Mouse (Mus musculus): ENCODE measurements around the gene Tex35. TPM values are rescaled to one million over a fixed set of nuclear protein-coding genes. Genes with fewer than 3 reads are reported as not detected.

Gene Tex35
- polyA plus RNA-seq, 1 experiment, result 0.15 TPM

DNA sequence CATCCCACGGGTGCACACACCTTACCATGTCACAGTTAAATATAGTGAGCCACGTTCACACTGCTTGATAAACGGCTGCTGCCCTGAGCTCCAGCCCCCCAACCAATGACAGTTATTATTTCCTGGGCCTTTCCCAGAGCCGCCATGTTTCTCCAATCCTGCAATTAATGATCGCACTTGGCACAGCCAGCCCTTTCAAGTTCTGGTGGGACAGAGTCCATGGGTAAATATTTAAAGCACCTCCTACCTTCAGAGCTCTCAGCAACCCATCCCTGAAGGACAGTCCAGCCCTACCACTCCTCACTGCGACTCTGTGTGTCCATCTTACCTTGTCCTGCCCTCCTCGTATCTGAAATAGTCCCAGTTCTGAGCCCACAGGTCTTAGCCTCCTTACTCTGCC lies 28.4 kb downstream of the Tex35 start:
- DNase-seq (ENCODE audit: low read depth), result no peak
- TF ChIP-seq CTCF (IDR thresholded peaks at IDR 0.05; ENCODE audit: borderline replicate concordance, extremely low read depth, insufficient read depth, insufficient read length) (no peak), POLR2A (IDR thresholded peaks at IDR 0.05; ENCODE audit: borderline replicate concordance, extremely low read depth, insufficient read depth, insufficient read length, poor library complexity, severe bottlenecking) (no peak)

DNA sequence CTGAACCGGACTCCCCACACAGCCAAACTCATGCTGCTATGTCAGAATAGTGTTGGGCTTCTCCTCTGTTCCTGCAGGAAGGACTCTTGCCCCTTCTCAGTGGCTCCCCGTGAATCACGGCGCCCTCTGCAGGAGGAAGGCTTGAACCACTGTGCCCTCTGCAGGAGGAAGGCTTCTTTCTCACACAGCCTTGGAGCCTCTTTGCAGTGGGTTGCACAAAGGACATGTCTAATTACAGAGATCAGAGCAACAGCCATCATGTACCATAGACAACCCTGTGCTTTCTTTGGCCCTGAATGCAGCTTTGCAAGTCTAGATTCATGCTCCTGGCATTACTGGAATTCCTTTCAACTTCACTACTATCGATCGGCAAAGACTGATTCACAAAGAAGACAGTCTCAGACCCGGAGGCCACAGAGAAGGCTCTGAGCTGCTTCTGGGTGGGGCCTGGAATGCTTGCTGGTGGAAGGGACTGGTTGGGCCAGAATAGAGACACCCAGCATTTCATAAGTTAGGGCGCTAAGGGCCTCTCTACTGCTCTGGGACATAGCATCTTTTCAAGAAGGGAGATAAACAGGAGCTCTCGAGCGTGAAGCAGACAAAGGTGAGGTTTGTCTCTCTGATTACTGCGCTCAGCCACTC lies 29.0 kb downstream of the Tex35 start:
- DNase-seq (ENCODE audit: low read depth), result peak; percentile 80
- no peak for TF ChIP-seq POLR2A (IDR thresholded peaks at IDR 0.05; ENCODE audit: borderline replicate concordance, extremely low read depth, insufficient read depth, insufficient read length, poor library complexity, severe bottlenecking)
- peak; percentile 78 for TF ChIP-seq CTCF (IDR thresholded peaks at IDR 0.05; ENCODE audit: borderline replicate concordance, extremely low read depth, insufficient read depth, insufficient read length)

DNA sequence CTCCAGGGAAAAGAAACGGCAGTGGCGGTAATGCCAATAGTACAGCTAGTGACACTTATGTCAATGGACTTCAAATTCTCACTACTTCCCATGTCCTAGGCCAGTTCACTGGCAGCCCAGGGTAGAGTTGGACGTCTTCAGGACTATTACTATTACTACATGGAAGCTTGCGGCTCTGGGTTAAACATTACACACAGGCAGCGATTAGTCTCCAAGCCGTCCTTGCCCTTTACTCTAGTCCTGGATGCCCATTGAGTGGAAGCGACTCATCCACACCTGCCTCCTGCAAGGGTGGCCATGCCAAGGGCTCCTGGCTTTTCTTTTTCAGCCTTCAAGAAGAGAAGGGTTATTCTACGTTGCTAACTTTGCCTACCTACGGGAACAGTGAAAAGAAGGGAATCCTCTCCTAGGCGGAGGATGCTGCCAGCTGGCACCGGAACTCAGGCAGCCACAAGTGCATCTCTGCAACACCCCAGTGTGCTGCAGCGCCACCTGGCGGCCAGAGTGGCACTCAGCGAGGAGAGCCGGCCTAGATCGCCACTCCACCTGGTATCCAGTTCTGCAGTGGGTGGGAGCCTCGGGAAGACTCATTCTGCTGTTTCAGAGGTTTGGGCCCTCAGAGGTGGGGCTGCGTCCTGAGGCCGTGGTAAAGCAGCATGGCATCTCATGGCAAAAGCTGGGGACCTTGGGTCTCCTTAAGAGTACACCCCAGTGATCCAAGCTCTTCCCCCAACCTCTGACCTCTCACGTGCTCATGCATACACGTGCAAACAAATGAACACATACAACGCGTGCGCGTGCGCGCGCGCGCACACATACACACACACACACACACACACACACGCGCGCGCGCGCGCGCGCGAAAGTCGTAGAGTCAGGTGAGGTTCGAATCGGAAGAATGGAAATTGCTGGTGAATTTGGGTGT lies 31.4 kb downstream of the Tex35 start:
- DNase-seq (ENCODE audit: low read depth), result peak; percentile 86
- peak; percentile 95 for TF ChIP-seq CTCF (IDR thresholded peaks at IDR 0.05; ENCODE audit: borderline replicate concordance, extremely low read depth, insufficient read depth, insufficient read length)
- no peak for TF ChIP-seq POLR2A (IDR thresholded peaks at IDR 0.05; ENCODE audit: borderline replicate concordance, extremely low read depth, insufficient read depth, insufficient read length, poor library complexity, severe bottlenecking)

DNA sequence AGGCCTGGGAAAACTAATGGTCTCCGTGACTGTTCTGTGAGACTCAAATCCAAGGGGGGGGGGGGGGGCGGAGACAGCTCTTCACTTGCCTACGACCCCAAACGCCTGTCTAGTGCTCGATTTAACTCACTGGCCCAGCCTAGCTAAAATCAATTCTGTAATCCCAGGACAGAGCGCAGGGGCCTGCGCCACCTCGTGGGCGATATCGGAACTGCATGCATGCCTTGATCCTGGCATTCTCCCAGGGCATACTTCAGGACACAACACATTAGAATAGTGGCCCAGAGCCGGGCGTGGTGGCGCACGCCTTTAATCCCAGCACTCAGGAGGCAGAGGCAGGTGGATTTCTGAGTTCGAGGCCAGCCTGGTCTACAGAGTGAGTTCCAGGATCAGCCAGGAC lies 32.2 kb downstream of the Tex35 start:
- TF ChIP-seq POLR2A (IDR thresholded peaks at IDR 0.05; ENCODE audit: borderline replicate concordance, extremely low read depth, insufficient read depth, insufficient read length, poor library complexity, severe bottlenecking) (no peak), CTCF (IDR thresholded peaks at IDR 0.05; ENCODE audit: borderline replicate concordance, extremely low read depth, insufficient read depth, insufficient read length) (peak; percentile 99)
- peak; percentile 88 for DNase-seq (ENCODE audit: low read depth)

DNA sequence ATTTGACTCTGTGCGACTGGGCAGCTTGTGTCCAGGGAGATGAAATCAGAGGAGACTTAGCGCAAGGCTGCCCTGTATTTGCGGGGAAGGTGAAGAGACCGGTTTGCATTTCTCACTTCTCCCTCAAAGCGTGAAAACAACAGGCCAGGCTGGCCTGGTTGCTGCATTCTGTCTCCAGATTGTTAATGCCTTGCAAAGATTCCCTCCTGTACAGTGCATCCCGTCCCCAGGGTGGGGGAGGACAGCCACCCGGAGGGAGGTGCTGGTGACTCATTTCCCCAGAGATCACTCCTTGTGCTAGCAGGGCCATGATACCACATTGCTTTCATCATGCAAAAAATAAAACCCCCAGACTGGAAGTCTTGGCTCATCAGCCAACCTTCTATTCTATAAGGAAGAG lies 33.5 kb downstream of the Tex35 start:
- no peak for DNase-seq (ENCODE audit: low read depth)
- TF ChIP-seq CTCF (IDR thresholded peaks at IDR 0.05; ENCODE audit: borderline replicate concordance, extremely low read depth, insufficient read depth, insufficient read length) (no peak), POLR2A (IDR thresholded peaks at IDR 0.05; ENCODE audit: borderline replicate concordance, extremely low read depth, insufficient read depth, insufficient read length, poor library complexity, severe bottlenecking) (no peak)

DNA sequence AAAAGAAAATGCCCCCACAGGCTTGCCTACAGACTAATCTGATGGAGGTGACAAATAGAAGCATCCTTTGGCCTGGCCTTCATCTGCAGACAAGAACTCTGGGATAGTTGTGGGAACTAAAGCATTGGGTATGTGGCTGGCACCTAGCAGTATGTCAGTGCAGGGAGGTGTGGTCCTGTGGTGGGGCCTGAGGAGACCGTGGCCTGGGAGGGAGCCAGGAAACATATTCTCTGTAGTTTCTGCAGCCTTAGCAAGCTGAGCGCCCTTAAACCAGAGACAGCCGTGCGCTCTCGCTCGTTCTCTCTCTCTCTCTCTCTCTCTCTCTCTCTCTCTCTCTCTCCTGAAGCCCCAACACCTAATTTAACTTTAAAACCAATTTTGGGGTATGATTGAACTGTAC lies 34.1 kb downstream of the Tex35 start:
- DNase-seq (ENCODE audit: low read depth), result no peak
- no peak for TF ChIP-seq POLR2A (IDR thresholded peaks at IDR 0.05; ENCODE audit: borderline replicate concordance, extremely low read depth, insufficient read depth, insufficient read length, poor library complexity, severe bottlenecking)
- TF ChIP-seq CTCF (IDR thresholded peaks at IDR 0.05; ENCODE audit: borderline replicate concordance, extremely low read depth, insufficient read depth, insufficient read length), result no peak

DNA sequence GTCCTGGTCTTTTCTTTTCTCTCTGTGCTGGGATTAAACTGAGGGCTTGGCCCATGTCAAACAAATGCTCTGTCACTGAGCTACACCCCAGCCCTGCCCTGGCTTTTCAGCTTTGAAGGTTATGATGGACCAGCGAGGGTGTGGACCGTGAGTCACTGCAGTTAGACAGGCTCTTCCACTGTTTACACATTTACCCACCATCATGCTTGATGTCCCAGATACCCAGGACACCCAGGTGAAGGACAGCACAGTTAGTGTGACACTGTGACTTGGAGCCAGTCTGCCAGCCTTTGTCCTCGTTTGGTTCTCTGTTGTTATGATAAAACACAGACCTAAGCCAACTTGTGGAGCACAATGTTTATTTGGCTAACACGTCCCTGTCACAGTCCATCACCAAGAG lies 34.9 kb downstream of the Tex35 start:
- no peak for DNase-seq (ENCODE audit: low read depth)
- TF ChIP-seq CTCF (IDR thresholded peaks at IDR 0.05; ENCODE audit: borderline replicate concordance, extremely low read depth, insufficient read depth, insufficient read length), result no peak
- TF ChIP-seq POLR2A (IDR thresholded peaks at IDR 0.05; ENCODE audit: borderline replicate concordance, extremely low read depth, insufficient read depth, insufficient read length, poor library complexity, severe bottlenecking), result no peak

DNA sequence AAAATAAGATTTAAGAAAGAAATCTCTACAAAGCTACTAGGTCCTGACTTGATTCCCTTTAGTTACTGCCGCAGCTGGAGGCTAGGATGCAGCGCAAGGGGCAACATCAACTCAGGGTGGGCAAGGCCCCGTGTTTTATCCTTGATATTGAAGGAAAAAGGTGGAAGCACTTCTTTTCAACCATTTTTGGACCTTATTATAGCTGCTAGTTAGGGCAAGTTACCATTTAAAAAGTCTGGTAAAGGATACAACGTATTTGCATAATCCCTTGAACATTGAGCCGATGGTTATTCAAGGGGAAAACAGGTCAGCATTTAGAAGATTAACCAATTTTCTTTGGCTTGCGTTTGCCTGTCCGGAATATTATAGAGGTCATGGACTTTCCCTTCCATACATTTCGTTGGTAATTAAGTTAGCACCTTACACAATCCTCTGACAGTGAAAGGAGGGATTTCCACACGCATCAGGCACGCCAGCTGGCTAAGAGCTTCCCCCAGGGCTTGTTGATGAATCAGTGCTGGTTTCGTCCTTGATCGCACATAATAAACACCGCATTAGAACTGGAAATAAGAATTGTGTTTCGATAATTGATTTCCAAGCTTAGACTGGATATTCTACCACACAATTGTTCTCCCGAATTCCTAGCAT lies 39.2 kb downstream of the Tex35 start:
- TF ChIP-seq CTCF (IDR thresholded peaks at IDR 0.05; ENCODE audit: borderline replicate concordance, extremely low read depth, insufficient read depth, insufficient read length) (no peak), POLR2A (IDR thresholded peaks at IDR 0.05; ENCODE audit: borderline replicate concordance, extremely low read depth, insufficient read depth, insufficient read length, poor library complexity, severe bottlenecking) (no peak)
- peak; percentile 76 for DNase-seq (ENCODE audit: low read depth)

DNA sequence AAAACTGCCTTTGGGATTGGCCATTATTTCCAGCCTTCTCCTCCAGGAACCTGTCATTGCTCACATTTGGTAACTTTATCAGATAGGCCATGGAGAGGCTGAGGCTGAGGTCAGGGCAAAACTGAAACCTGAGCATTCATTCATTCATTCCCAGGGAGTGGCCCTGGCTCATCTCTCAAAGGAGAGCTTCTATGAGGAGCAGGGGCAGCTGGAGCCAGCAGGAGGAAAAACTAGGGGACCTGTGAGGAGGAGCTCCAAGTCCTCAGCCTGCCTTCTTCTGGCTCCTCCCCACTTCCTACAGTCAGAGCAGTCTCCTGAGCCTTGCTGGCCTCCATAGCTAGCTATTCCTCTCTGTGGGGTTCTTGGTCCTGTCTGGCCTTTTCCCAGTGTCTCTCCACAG lies 40.2 kb downstream of the Tex35 start:
- no peak for TF ChIP-seq CTCF (IDR thresholded peaks at IDR 0.05; ENCODE audit: borderline replicate concordance, extremely low read depth, insufficient read depth, insufficient read length)
- TF ChIP-seq POLR2A (IDR thresholded peaks at IDR 0.05; ENCODE audit: borderline replicate concordance, extremely low read depth, insufficient read depth, insufficient read length, poor library complexity, severe bottlenecking), result no peak
- no peak for DNase-seq (ENCODE audit: low read depth)

DNA sequence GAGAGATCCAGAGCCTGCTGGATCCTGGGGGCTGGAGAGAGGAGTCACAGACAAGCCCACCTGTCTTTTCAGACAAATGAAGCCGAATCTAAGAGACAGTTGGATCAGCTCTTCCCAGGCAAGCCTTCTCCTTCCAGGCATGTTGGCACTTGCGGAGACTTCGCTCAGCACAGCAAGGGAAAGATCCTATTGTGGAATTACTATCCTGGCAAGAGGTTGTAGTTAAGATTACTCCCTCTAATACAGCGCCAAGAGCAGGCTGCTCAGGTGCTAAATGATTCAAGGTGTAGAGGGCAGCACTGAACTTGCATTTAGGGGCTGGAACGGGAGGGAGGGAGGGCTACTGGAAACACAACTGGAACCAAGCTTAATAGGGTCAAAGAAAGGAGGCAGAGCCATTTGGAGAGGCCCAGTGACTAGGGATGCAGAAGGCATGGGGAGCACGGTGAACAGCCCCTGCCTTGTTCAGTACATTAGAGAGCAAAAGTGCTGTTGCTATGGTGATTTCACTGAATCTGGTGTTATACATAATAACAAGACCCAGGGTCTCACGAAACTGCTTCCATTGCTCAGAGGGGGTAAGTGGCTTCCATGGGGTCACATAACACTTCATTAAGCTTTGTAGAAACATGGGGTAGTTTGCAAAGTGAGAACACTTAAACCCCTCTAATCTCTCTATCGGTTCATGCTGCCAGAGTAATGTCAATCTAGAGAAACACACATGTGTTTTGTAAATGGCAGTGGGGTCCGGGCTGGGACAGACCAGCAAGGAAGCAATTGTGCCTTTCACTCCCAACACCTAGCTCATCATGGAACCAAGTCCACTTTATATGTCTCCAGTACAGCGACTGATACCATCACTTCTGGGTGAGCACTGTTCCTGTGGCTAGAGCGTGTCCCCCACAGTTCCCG lies 42.4 kb downstream of the Tex35 start:
- no peak for TF ChIP-seq POLR2A (IDR thresholded peaks at IDR 0.05; ENCODE audit: borderline replicate concordance, extremely low read depth, insufficient read depth, insufficient read length, poor library complexity, severe bottlenecking)
- TF ChIP-seq CTCF (IDR thresholded peaks at IDR 0.05; ENCODE audit: borderline replicate concordance, extremely low read depth, insufficient read depth, insufficient read length), result no peak
- DNase-seq (ENCODE audit: low read depth), result peak; percentile 76
